Mouse (Mus musculus) forebrain, embryonic 10.5 days (tissue): ENCODE data around the gene Fah. TPM values are rescaled to one million over a fixed set of nuclear protein-coding genes. Genes with fewer than 3 reads are reported as not detected.
A peak's percentile ranks its signal among the peaks of the same experiment; 100 is the strongest.

Experiments
- DNase-seq: peaks from one replicate; pipeline ENCODE4 v3.0.0-alpha.2; 2017; ENCODE audit warnings: low spot score; ENCODE audit errors: extremely low spot score
- H3K27ac ChIP-seq: fragments of 300-500 bp; sonication (generic); 2 replicates; pipeline ENCODE4 v1.5.1; 2016; ENCODE audit warnings: mild to moderate bottlenecking
- H3K27me3 ChIP-seq: fragments of 300-500 bp; sonication (generic); 2 replicates; pipeline ENCODE4 v1.6.1; 2016; ENCODE audit warnings: mild to moderate bottlenecking; ENCODE audit not compliant: poor library complexity, severe bottlenecking
- H3K36me3 ChIP-seq: fragments of 300-500 bp; sonication (generic); replicated peaks from 2 replicates; pipeline ENCODE4 v1.6.1; 2016; ENCODE audit warnings: mild to moderate bottlenecking, moderate library complexity
- H3K4me1 ChIP-seq: fragments of 300-500 bp; sonication (generic); 2 replicates; pipeline ENCODE4 v1.6.1; 2016
- H3K4me3 ChIP-seq: fragments of 300-500 bp; sonication (generic); 2 replicates; pipeline ENCODE4 v1.5.1; 2016; ENCODE audit warnings: mild to moderate bottlenecking, moderate library complexity
- H3K9me3 ChIP-seq: fragments of 300-500 bp; sonication (generic); 2 replicates; pipeline ENCODE4 v1.6.1; 2016; ENCODE audit warnings: mild to moderate bottlenecking, moderate library complexity
- WGBS: fragments of 180-500 bp; shearing (Covaris S2); methylation state at CpG from one replicate; pipeline ENCODE4 v1.1.7; 2016; 5-methylcytosine and 5-hydroxymethylcytosine counted together
- polyA plus RNA-seq: library from polyadenylated mRNA; unstranded; fragments of >200 nt; fragmentation: Nextera tagmentation; extraction: Ambion mirVana; gene quantifications from 2 replicates; pipeline ENCODE4 v1.2.1, GENCODE M21; 2016

The Fah gene
- polyA plus RNA-seq, 1 experiment from 2014 or later, result 2.2 TPM

- H3K27ac ChIP-seq, result no peak overlapping the region
- no peaks in the 10 kb centered on the region for H3K9me3 ChIP-seq
- no peaks in the 10 kb centered on the region for H3K4me1 ChIP-seq
- H3K36me3 ChIP-seq, result no peaks in the 10 kb centered on the region
- no peaks in the 10 kb centered on the region for H3K27me3 ChIP-seq
- no peak for DNase-seq
- H3K4me3 ChIP-seq, result no peak overlapping the region
- 92% methylated on average over 2 of the region's 2 CpGs for WGBS
These were observed 15.9 kb downstream of the Fah start for GRCm38 (mm10) chr7:84590622-84591021.

GRCm38 (mm10) chr7:84587101-84587783 lies 19.3 kb downstream of the Fah start:
- Histone ChIP-seq H3K9me3 (no peaks in the 10 kb centered on the region), H3K27me3 (no peaks in the 10 kb centered on the region), H3K4me3 (no peak overlapping the region), H3K36me3 (no peaks in the 10 kb centered on the region), H3K27ac (peak overlapping the region; percentile 53), H3K4me1 (no peaks in the 10 kb centered on the region)
- WGBS, result 91% methylated on average over 5 of the region's 5 CpGs
- DNase-seq, result no peak

- Histone ChIP-seq H3K36me3 (no peaks in the 10 kb centered on the region), H3K27ac (peak overlapping the region; percentile 53; the same call in 1 of the 2 replicates), H3K4me3 (no peak overlapping the region), H3K9me3 (no peaks in the 10 kb centered on the region), H3K4me1 (no peaks in the 10 kb centered on the region), H3K27me3 (no peaks in the 10 kb centered on the region)
- 73% methylated on average over 3 of the region's 3 CpGs for WGBS
- no peak for DNase-seq
These were observed 20.0 kb downstream of the Fah start for GRCm38 (mm10) chr7:84586360-84587100.

- DNase-seq, result no peak
- no peaks in the 10 kb centered on the region for H3K36me3 ChIP-seq
- no peak overlapping the region for H3K27ac ChIP-seq
- WGBS, result 92% methylated on average over 4 of the region's 4 CpGs
- no peaks in the 10 kb centered on the region for H3K4me1 ChIP-seq
- no peaks in the 10 kb centered on the region for H3K9me3 ChIP-seq
- no peaks in the 10 kb centered on the region for H3K27me3 ChIP-seq
- no peak overlapping the region for H3K4me3 ChIP-seq
These were observed 21.4 kb downstream of the Fah start for GRCm38 (mm10) chr7:84585086-84585485.

GRCm38 (mm10) chr7:84579769-84580168 lies 26.8 kb downstream of the Fah start:
- 83% methylated on average over 1 of the region's 1 CpGs for WGBS
- no peaks in the 10 kb centered on the region for H3K9me3 ChIP-seq
- H3K36me3 ChIP-seq, result no peaks in the 10 kb centered on the region
- no peaks in the 10 kb centered on the region for H3K27me3 ChIP-seq
- no peak overlapping the region for H3K4me3 ChIP-seq
- no peak for DNase-seq
- H3K4me1 ChIP-seq, result no peaks in the 10 kb centered on the region
- no peak overlapping the region for H3K27ac ChIP-seq

GRCm38 (mm10) chr7:84578841-84579240 lies 27.7 kb downstream of the Fah start:
- 0 out of 2 replicates have a peak, but pooled peaks cover 3% of the 10 kb centered on the region for H3K4me1 ChIP-seq
- no peaks in the 10 kb centered on the region for H3K9me3 ChIP-seq
- no peak overlapping the region for H3K4me3 ChIP-seq
- no peak for DNase-seq
- H3K27me3 ChIP-seq, result no peaks in the 10 kb centered on the region
- no peaks in the 10 kb centered on the region for H3K36me3 ChIP-seq
- WGBS, result 86% methylated on average over 1 of the region's 1 CpGs
- H3K27ac ChIP-seq, result no peak overlapping the region

GRCm38 (mm10) chr7:84577034-84577433 lies 29.5 kb downstream of the Fah start:
- 88% methylated on average over 2 of the region's 2 CpGs for WGBS
- H3K36me3 ChIP-seq, result no peaks in the 10 kb centered on the region
- no peak for DNase-seq
- 0 out of 2 replicates have a peak, but pooled peaks cover 3% of the 10 kb centered on the region for H3K4me1 ChIP-seq
- no peaks in the 10 kb centered on the region for H3K27me3 ChIP-seq
- H3K9me3 ChIP-seq, result no peaks in the 10 kb centered on the region
- H3K27ac ChIP-seq, result no peak overlapping the region
- no peak overlapping the region for H3K4me3 ChIP-seq

GRCm38 (mm10) chr7:84566200-84566599 lies 40.3 kb downstream of the Fah start:
- 86% methylated on average over 6 of the region's 6 CpGs for WGBS

GRCm38 (mm10) chr7:84564236-84564635 lies 42.3 kb downstream of the Fah start:
- Histone ChIP-seq H3K27me3 (no peaks in the 10 kb centered on the region), H3K4me3 (no peak overlapping the region), H3K36me3 (no peaks in the 10 kb centered on the region), H3K4me1 (no peaks in the 10 kb centered on the region), H3K9me3 (no peaks in the 10 kb centered on the region), H3K27ac (no peak overlapping the region)
- WGBS, result 88% methylated on average over 3 of the region's 3 CpGs
- DNase-seq, result no peak

More at GRCm38 (mm10) chr7:84566200-84566599, 40.3 kb downstream of the Fah start:
- H3K36me3 ChIP-seq, result no peaks in the 10 kb centered on the region
- no peaks in the 10 kb centered on the region for H3K9me3 ChIP-seq
- DNase-seq, result no peak
- H3K4me3 ChIP-seq, result no peak overlapping the region
- H3K4me1 ChIP-seq, result no peaks in the 10 kb centered on the region
- H3K27ac ChIP-seq, result no peak overlapping the region
- H3K27me3 ChIP-seq, result no peaks in the 10 kb centered on the region

GRCm38 (mm10) chr7:84560500-84560899 lies 46.0 kb downstream of the Fah start:
- H3K9me3 ChIP-seq, result no peaks in the 10 kb centered on the region
- no peak overlapping the region for H3K27ac ChIP-seq
- H3K4me3 ChIP-seq, result no peak overlapping the region
- H3K27me3 ChIP-seq, result no peaks in the 10 kb centered on the region
- 95% methylated on average over 1 of the region's 1 CpGs for WGBS
- no peaks in the 10 kb centered on the region for H3K4me1 ChIP-seq
- no peaks in the 10 kb centered on the region for H3K36me3 ChIP-seq
- no peak for DNase-seq

GRCm38 (mm10) chr7:84557332-84557731 lies 49.2 kb downstream of the Fah start:
- Histone ChIP-seq H3K4me1 (peaks cover 4% of the 10 kb centered on the region; the same call in 1 of the 2 replicates), H3K27me3 (no peaks in the 10 kb centered on the region), H3K4me3 (no peak overlapping the region), H3K9me3 (no peaks in the 10 kb centered on the region), H3K36me3 (no peaks in the 10 kb centered on the region), H3K27ac (no peak overlapping the region)
- 76% methylated on average over 3 of the region's 3 CpGs for WGBS
- DNase-seq, result no peak

GRCm38 (mm10) chr7:84555294-84555693 lies 51.2 kb downstream of the Fah start:
- no peak overlapping the region for H3K4me3 ChIP-seq
- no peak for DNase-seq
- H3K27ac ChIP-seq, result no peak overlapping the region
- 93% methylated on average over 3 of the region's 3 CpGs for WGBS
- H3K4me1 ChIP-seq, result peaks cover 4% of the 10 kb centered on the region; the same call in 1 of the 2 replicates
- H3K36me3 ChIP-seq, result no peaks in the 10 kb centered on the region
- no peaks in the 10 kb centered on the region for H3K27me3 ChIP-seq
- H3K9me3 ChIP-seq, result no peaks in the 10 kb centered on the region

GRCm38 (mm10) chr7:84551472-84551871 lies 55.0 kb downstream of the Fah start:
- Histone ChIP-seq H3K4me1 (peaks cover 4% of the 10 kb centered on the region; the same call in 1 of the 2 replicates), H3K27me3 (no peaks in the 10 kb centered on the region), H3K27ac (no peak overlapping the region), H3K9me3 (no peaks in the 10 kb centered on the region), H3K4me3 (no peak overlapping the region), H3K36me3 (no peaks in the 10 kb centered on the region)
- 94% methylated on average over 2 of the region's 2 CpGs for WGBS
- no peak for DNase-seq
